ENCODE assay signal across 9 mouse cellular contexts in genomic region chr11:98509434-98509833, GRCm38 (mm10). TPM values are rescaled to one million over a fixed set of nuclear protein-coding genes. Genes with fewer than 3 reads are reported as not detected.
A peak's percentile ranks its signal among the peaks of the same experiment; 100 is the strongest.
DNase-seq lines count a peak whose midpoint lies in the region; ATAC-seq and TF ChIP-seq lines count a peak whose summit lies in the region.
"Had no signal": no experiment of that assay in that cellular context is flagged by ENCODE, and none has a peak within 500 bp of the region (broad histone marks: within the 10 kb centered on the region; RNA-seq: fewer than 3 reads in every experiment).

No protein-coding gene starts in this region.

- no peaks in the 10 kb centered on the region for H3K27me3 ChIP-seq in hindbrain, embryonic 12.5 days
- H3K27me3 ChIP-seq in midbrain, embryonic 14.5 days (ENCODE audit: control insufficient read depth, insufficient read depth, low read length), result no peaks in the 10 kb centered on the region

- H3K9me3 ChIP-seq in hindbrain, embryonic 12.5 days (replicated peaks), result no peaks in the 10 kb centered on the region
- H3K9me3 ChIP-seq in midbrain, embryonic 14.5 days (ENCODE audit: control insufficient read depth, low read length), result no peaks in the 10 kb centered on the region

- WGBS in hindbrain, embryonic 12.5 days, result 78% methylated on average over 7 of the region's 7 CpGs
- 81% methylated on average over 7 of the region's 7 CpGs for WGBS in midbrain, embryonic 14.5 days

- no peak overlapping the region for H3K4me3 ChIP-seq in layer of hippocampus, adult 2 months
- H3K4me3 ChIP-seq in hindbrain, embryonic 12.5 days, result no peak overlapping the region
- no peak overlapping the region for H3K4me3 ChIP-seq in midbrain, embryonic 14.5 days (replicated peaks; ENCODE audit: low read depth, low read length)

- H3K36me3 ChIP-seq in hindbrain, embryonic 12.5 days, result no peaks in the 10 kb centered on the region
- H3K36me3 ChIP-seq in midbrain, embryonic 14.5 days (ENCODE audit: control insufficient read depth, insufficient read depth, low read length), result no peaks in the 10 kb centered on the region

- no peak for ATAC-seq in hindbrain, embryonic 12.5 days (ENCODE audit: low FRiP score)
- ATAC-seq in midbrain, embryonic 14.5 days (ENCODE audit: low FRiP score, low TSS enrichment), result no peak

- 0 out of 2 replicates have a peak, but pooled peaks have one; percentile 3 for TF ChIP-seq CTCF in layer of hippocampus, adult 2 months (conservative IDR thresholded peaks at IDR 0.05)

- no peak overlapping the region for H3K4me2 ChIP-seq in hindbrain, embryonic 12.5 days (replicated peaks)
- H3K4me2 ChIP-seq in midbrain, embryonic 14.5 days (ENCODE audit: low read length), result no peak overlapping the region

- 0 out of 2 replicates have a peak, but pooled peaks cover 5% of the 10 kb centered on the region for H3K4me1 ChIP-seq in hindbrain, embryonic 12.5 days
- no peaks in the 10 kb centered on the region for H3K4me1 ChIP-seq in midbrain, embryonic 14.5 days (ENCODE audit: control insufficient read depth, insufficient read depth, low read length)

- H3K9ac ChIP-seq in hindbrain, embryonic 12.5 days, result no peak overlapping the region
- H3K9ac ChIP-seq in midbrain, embryonic 14.5 days (replicated peaks; ENCODE audit: low read length), result no peak overlapping the region
- H3K9ac ChIP-seq: liver, embryonic 14.5 days had no signal

- no peak overlapping the region for H3K27ac ChIP-seq in layer of hippocampus, adult 2 months
- H3K27ac ChIP-seq in hindbrain, embryonic 12.5 days, result no peak overlapping the region
- no peak overlapping the region for H3K27ac ChIP-seq in midbrain, embryonic 14.5 days (replicated peaks; ENCODE audit: low read depth, low read length)
- H3K27ac ChIP-seq: liver, embryonic 14.5 days had no signal

- DNase-seq in layer of hippocampus, adult 11-12 months (ENCODE audit: low spot score), result peak; percentile 7
- no peak for DNase-seq in layer of hippocampus, adult 9-10 months (ENCODE audit: low spot score)
- peak; percentile 55 for DNase-seq in gastrocnemius, postnatal 10 days
- peak in 1 of 2 experiments; percentile 10 for DNase-seq in layer of hippocampus, adult 2 months (ENCODE audit: low spot score in 2 of 2)
- DNase-seq in right cerebral cortex, postnatal 10 days (ENCODE audit: low spot score in 2 of 2), result peak; percentile 77 to 78
- DNase-seq in thymus, postnatal 36 days, result no peak
- no peak for DNase-seq in midbrain, embryonic 14.5 days

RNA-seq across cellular contexts. Expression of gene Ikzf3, which starts 36.4 kb away (rescaled TPM):
- under 1 TPM; 0.09 to 0.93 TPM for total RNA-seq in gastrocnemius, postnatal 10 days (2021)
- total RNA-seq in layer of hippocampus, adult 2 months (2021), result under 1 TPM in 1 of 2 experiments, not detected in 1; 0.20 TPM
- 0.09 TPM in 1 of 2 replicates, not detected in the other for polyA plus RNA-seq in hindbrain, embryonic 12.5 days (2016; fragmentation: Nextera tagmentation; extraction: Ambion mirVana)
- polyA plus RNA-seq in midbrain, embryonic 14.5 days (2014; fragmentation: Nextera tagmentation; extraction: Ambion mirVana), result 0.05 TPM in 1 of 2 replicates, not detected in the other

RNA-seq across cellular contexts. Expression of gene Zpbp2, which starts 41.5 kb away (rescaled TPM):
- not detected for total RNA-seq in gastrocnemius, postnatal 10 days (2021)
- total RNA-seq in layer of hippocampus, adult 2 months (2021), result not detected
- polyA plus RNA-seq in hindbrain, embryonic 12.5 days (2016; fragmentation: Nextera tagmentation; extraction: Ambion mirVana), result 0.17 and 0.38 TPM in 2 replicates
- not detected in 2 replicates for polyA plus RNA-seq in midbrain, embryonic 14.5 days (2014; fragmentation: Nextera tagmentation; extraction: Ambion mirVana)

Comparison
In these comparisons a context has a peak if more than half of its experiments do, and no peak if none do; other contexts are left out.
1. DNase-seq: peak in layer of hippocampus, adult 11-12 months (single experiment), gastrocnemius, postnatal 10 days (single experiment) and right cerebral cortex, postnatal 10 days (2 of 2); none in layer of hippocampus, adult 9-10 months (single experiment), thymus, postnatal 36 days (0 of 2) and midbrain, embryonic 14.5 days (single experiment).